Mouse (Mus musculus): ENCODE measurements around the gene Arhgap15. TPM values are rescaled to one million over a fixed set of nuclear protein-coding genes. Genes with fewer than 3 reads are reported as not detected.

Arhgap15 gene
- polyA plus RNA-seq, 1 experiment from 2014 or later: 2.8 TPM

GRCm38 (mm10) chr2:44242628-44243255 lies 494.1 kb downstream of the Arhgap15 start:
- no peak overlapping the region for H3K4me3 ChIP-seq (ENCODE audit: low read depth, low read length)
- ATAC-seq (ENCODE audit: low read depth): no peak
- 73% methylated on average over 15 of the region's 15 CpGs for WGBS
- no peak overlapping the region for H3K9ac ChIP-seq (ENCODE audit: low read depth, low read length)
- no peaks in the 10 kb centered on the region for H3K36me3 ChIP-seq (ENCODE audit: control insufficient read depth, insufficient read depth, low read length)
- H3K4me2 ChIP-seq (ENCODE audit: low read depth, low read length): no peak overlapping the region
- no peaks in the 10 kb centered on the region for H3K9me3 ChIP-seq (ENCODE audit: control insufficient read depth, low read length)
- no peaks in the 10 kb centered on the region for H3K27me3 ChIP-seq (replicated peaks; ENCODE audit: control insufficient read depth, insufficient read depth, low read length)
- DNase-seq (ENCODE audit: low spot score): no peak
- H3K27ac ChIP-seq (replicated peaks; ENCODE audit: low read depth, low read length): no peak overlapping the region
- H3K4me1 ChIP-seq (ENCODE audit: control insufficient read depth, insufficient read depth, low read length): no peaks in the 10 kb centered on the region

GRCm38 (mm10) chr2:44255343-44255742 lies 506.7 kb downstream of the Arhgap15 start:
- DNase-seq (ENCODE audit: low spot score) (no peak), ATAC-seq (ENCODE audit: low read depth) (no peak)
- WGBS: 86% methylated on average over 4 of the region's 4 CpGs
- Histone ChIP-seq H3K4me1 (ENCODE audit: control insufficient read depth, insufficient read depth, low read length) (no peaks in the 10 kb centered on the region), H3K27me3 (replicated peaks; ENCODE audit: control insufficient read depth, insufficient read depth, low read length) (no peaks in the 10 kb centered on the region), H3K4me3 (ENCODE audit: low read depth, low read length) (no peak overlapping the region), H3K9me3 (ENCODE audit: control insufficient read depth, low read length) (no peaks in the 10 kb centered on the region), H3K4me2 (ENCODE audit: low read depth, low read length) (no peak overlapping the region), H3K27ac (replicated peaks; ENCODE audit: low read depth, low read length) (no peak overlapping the region), H3K9ac (ENCODE audit: low read depth, low read length) (no peak overlapping the region), H3K36me3 (ENCODE audit: control insufficient read depth, insufficient read depth, low read length) (no peaks in the 10 kb centered on the region)

GRCm38 (mm10) chr2:44257946-44258345 lies 509.3 kb downstream of the Arhgap15 start:
- ATAC-seq (ENCODE audit: low read depth) (no peak), DNase-seq (ENCODE audit: low spot score) (no peak)
- no peak overlapping the region for H3K4me3 ChIP-seq (ENCODE audit: low read depth, low read length)
- no peaks in the 10 kb centered on the region for H3K4me1 ChIP-seq (ENCODE audit: control insufficient read depth, insufficient read depth, low read length)
- no peaks in the 10 kb centered on the region for H3K9me3 ChIP-seq (ENCODE audit: control insufficient read depth, low read length)
- no peak overlapping the region for H3K9ac ChIP-seq (ENCODE audit: low read depth, low read length)
- H3K27ac ChIP-seq (replicated peaks; ENCODE audit: low read depth, low read length): no peak overlapping the region
- no peak overlapping the region for H3K4me2 ChIP-seq (ENCODE audit: low read depth, low read length)
- H3K27me3 ChIP-seq (replicated peaks; ENCODE audit: control insufficient read depth, insufficient read depth, low read length): no peaks in the 10 kb centered on the region
- 46% methylated on average over 2 of the region's 2 CpGs for WGBS
- H3K36me3 ChIP-seq (ENCODE audit: control insufficient read depth, insufficient read depth, low read length): no peaks in the 10 kb centered on the region

- Histone ChIP-seq H3K4me3 (ENCODE audit: low read depth, low read length) (no peak overlapping the region), H3K4me2 (ENCODE audit: low read depth, low read length) (peak overlapping the region; percentile 13), H3K9me3 (ENCODE audit: control insufficient read depth, low read length) (no peaks in the 10 kb centered on the region), H3K4me1 (ENCODE audit: control insufficient read depth, insufficient read depth, low read length) (no peaks in the 10 kb centered on the region), H3K27me3 (replicated peaks; ENCODE audit: control insufficient read depth, insufficient read depth, low read length) (no peaks in the 10 kb centered on the region), H3K27ac (replicated peaks; ENCODE audit: low read depth, low read length) (peak overlapping the region; percentile 40; the same call in 1 of the 2 replicates), H3K9ac (ENCODE audit: low read depth, low read length) (no peak overlapping the region), H3K36me3 (ENCODE audit: control insufficient read depth, insufficient read depth, low read length) (no peaks in the 10 kb centered on the region)
- 34% methylated on average over 17 of the region's 17 CpGs for WGBS
- ATAC-seq (ENCODE audit: low read depth): peak; percentile 62; the same call in 1 of the 2 replicates
- peak; percentile 58 for DNase-seq (ENCODE audit: low spot score)
Measured at GRCm38 (mm10) chr2:44271455-44272346, 523.1 kb downstream of the Arhgap15 start.

GRCm38 (mm10) chr2:44272606-44273005 lies 524.0 kb downstream of the Arhgap15 start:
- Histone ChIP-seq H3K4me2 (ENCODE audit: low read depth, low read length) (peak overlapping the region; percentile 13; the same call in 1 of the 2 replicates), H3K36me3 (ENCODE audit: control insufficient read depth, insufficient read depth, low read length) (no peaks in the 10 kb centered on the region), H3K27me3 (replicated peaks; ENCODE audit: control insufficient read depth, insufficient read depth, low read length) (no peaks in the 10 kb centered on the region), H3K9me3 (ENCODE audit: control insufficient read depth, low read length) (no peaks in the 10 kb centered on the region), H3K9ac (ENCODE audit: low read depth, low read length) (no peak overlapping the region), H3K4me3 (ENCODE audit: low read depth, low read length) (no peak overlapping the region), H3K4me1 (ENCODE audit: control insufficient read depth, insufficient read depth, low read length) (no peaks in the 10 kb centered on the region), H3K27ac (replicated peaks; ENCODE audit: low read depth, low read length) (no peak overlapping the region)
- ATAC-seq (ENCODE audit: low read depth) (no peak), DNase-seq (ENCODE audit: low spot score) (peak; percentile 32)
- 57% methylated on average over 13 of the region's 13 CpGs for WGBS

- WGBS: 93% methylated on average over 3 of the region's 3 CpGs
- ATAC-seq (ENCODE audit: low read depth) (no peak), DNase-seq (ENCODE audit: low spot score) (no peak)
- no peaks in the 10 kb centered on the region for H3K27me3 ChIP-seq (replicated peaks; ENCODE audit: control insufficient read depth, insufficient read depth, low read length)
- no peaks in the 10 kb centered on the region for H3K4me1 ChIP-seq (ENCODE audit: control insufficient read depth, insufficient read depth, low read length)
- no peaks in the 10 kb centered on the region for H3K9me3 ChIP-seq (ENCODE audit: control insufficient read depth, low read length)
- no peak overlapping the region for H3K4me2 ChIP-seq (ENCODE audit: low read depth, low read length)
- no peak overlapping the region for H3K27ac ChIP-seq (replicated peaks; ENCODE audit: low read depth, low read length)
- H3K36me3 ChIP-seq (ENCODE audit: control insufficient read depth, insufficient read depth, low read length): no peaks in the 10 kb centered on the region
- H3K9ac ChIP-seq (ENCODE audit: low read depth, low read length): no peak overlapping the region
- H3K4me3 ChIP-seq (ENCODE audit: low read depth, low read length): no peak overlapping the region
Measured at GRCm38 (mm10) chr2:44274425-44274824, 525.8 kb downstream of the Arhgap15 start.

GRCm38 (mm10) chr2:44286181-44286719 lies 537.6 kb downstream of the Arhgap15 start:
- no peaks in the 10 kb centered on the region for H3K36me3 ChIP-seq (ENCODE audit: control insufficient read depth, insufficient read depth, low read length)
- no peaks in the 10 kb centered on the region for H3K27me3 ChIP-seq (replicated peaks; ENCODE audit: control insufficient read depth, insufficient read depth, low read length)
- H3K4me1 ChIP-seq (ENCODE audit: control insufficient read depth, insufficient read depth, low read length): no peaks in the 10 kb centered on the region
- no peak overlapping the region for H3K27ac ChIP-seq (replicated peaks; ENCODE audit: low read depth, low read length)
- WGBS: 86% methylated on average over 4 of the region's 4 CpGs
- no peak overlapping the region for H3K4me3 ChIP-seq (ENCODE audit: low read depth, low read length)
- H3K4me2 ChIP-seq (ENCODE audit: low read depth, low read length): no peak overlapping the region
- H3K9me3 ChIP-seq (ENCODE audit: control insufficient read depth, low read length): no peaks in the 10 kb centered on the region
- no peak for DNase-seq (ENCODE audit: low spot score)
- H3K9ac ChIP-seq (ENCODE audit: low read depth, low read length): no peak overlapping the region
- no peak for ATAC-seq (ENCODE audit: low read depth)

- WGBS: 77% methylated on average over 3 of the region's 3 CpGs
- Histone ChIP-seq H3K9ac (ENCODE audit: low read depth, low read length) (no peak overlapping the region), H3K4me1 (ENCODE audit: control insufficient read depth, insufficient read depth, low read length) (no peaks in the 10 kb centered on the region), H3K9me3 (ENCODE audit: control insufficient read depth, low read length) (no peaks in the 10 kb centered on the region), H3K36me3 (ENCODE audit: control insufficient read depth, insufficient read depth, low read length) (no peaks in the 10 kb centered on the region), H3K4me3 (ENCODE audit: low read depth, low read length) (no peak overlapping the region), H3K27ac (replicated peaks; ENCODE audit: low read depth, low read length) (no peak overlapping the region), H3K4me2 (ENCODE audit: low read depth, low read length) (no peak overlapping the region), H3K27me3 (replicated peaks; ENCODE audit: control insufficient read depth, insufficient read depth, low read length) (no peaks in the 10 kb centered on the region)
- DNase-seq (ENCODE audit: low spot score) (no peak), ATAC-seq (ENCODE audit: low read depth) (no peak)
Measured at GRCm38 (mm10) chr2:44299156-44299555, 550.5 kb downstream of the Arhgap15 start.

Data from embryonic facial prominence, embryonic 14.5 days (tissue).